Mouse (Mus musculus) bone marrow macrophage, adult 2 months (primary cell): ENCODE measurements around the gene Gsdma2. TPM values are rescaled to one million over a fixed set of nuclear protein-coding genes. Genes with fewer than 3 reads are reported as not detected.

Experiments used
- H3K27ac ChIP-seq: 2 replicates; pipeline ENCODE4 v1.5.1; 2012; ENCODE audit warnings: low read depth, low read length; ENCODE audit not compliant: insufficient read depth
- H3K4me1 ChIP-seq: 2 replicates; pipeline ENCODE4 v1.6.1; 2012; ENCODE audit warnings: low read length; ENCODE audit not compliant: control insufficient read depth, insufficient read depth
- H3K4me3 ChIP-seq: 2 replicates; pipeline ENCODE4 v1.5.1; 2012; ENCODE audit warnings: mild to moderate bottlenecking, low read length, moderate library complexity; ENCODE audit not compliant: insufficient read depth
- CTCF ChIP-seq: IDR thresholded peaks from 2 replicates; pipeline ENCODE4 v1.5.1; 2012; ENCODE audit warnings: low read depth, mild to moderate bottlenecking, low read length, moderate library complexity
- POLR2A ChIP-seq: IDR thresholded peaks from 2 replicates; pipeline ENCODE4 v1.6.1; 2012; ENCODE audit warnings: mild to moderate bottlenecking, low read depth, low read length, borderline replicate concordance
- polyA plus RNA-seq: library from polyadenylated mRNA; stranded (reverse); fragments of >200 nt; gene quantifications from 2 replicates; pipeline ENCODE4 v1.2.4, GENCODE M21; 2012; ENCODE audit not compliant: missing spikeins, insufficient read depth, insufficient read length

The Gsdma2 gene
- polyA plus RNA-seq, 1 experiment, result not detected

- Histone ChIP-seq H3K4me1 (peaks cover 10% of the 10 kb centered on the region; the same call in 1 of the 2 replicates), H3K4me3 (no peak overlapping the region), H3K27ac (no peak overlapping the region)
- TF ChIP-seq CTCF (no peak), POLR2A (no peak)
Measured at GRCm38 (mm10) chr11:98697225-98697624, 50.7 kb downstream of the Gsdma2 start.

- TF ChIP-seq CTCF (no peak), POLR2A (no peak)
- H3K27ac ChIP-seq, result no peak overlapping the region
- H3K4me1 ChIP-seq, result peaks cover 10% of the 10 kb centered on the region; the same call in 1 of the 2 replicates
- H3K4me3 ChIP-seq, result no peak overlapping the region
Measured at GRCm38 (mm10) chr11:98698849-98699640, 52.5 kb downstream of the Gsdma2 start.

- no peak overlapping the region for H3K27ac ChIP-seq
- no peak overlapping the region for H3K4me3 ChIP-seq
- H3K4me1 ChIP-seq, result peaks cover 10% of the 10 kb centered on the region; the same call in 1 of the 2 replicates
- TF ChIP-seq CTCF (peak; percentile 97), POLR2A (no peak)
Measured at GRCm38 (mm10) chr11:98699911-98700310, 53.4 kb downstream of the Gsdma2 start.

- Histone ChIP-seq H3K27ac (no peak within 1 kb of the TSS), H3K4me1 (peaks cover 16% of the 10 kb centered on the region; the same call in 1 of the 2 replicates), H3K4me3 (no peak within 1 kb of the TSS)
- no peak for TF ChIP-seq CTCF
- no peak for TF ChIP-seq POLR2A
Measured at GRCm38 (mm10) chr11:98701213-98701670, 54.7 kb downstream of the Gsdma2 start, which contains the start of gene Csf3. Csf3 (plus strand) TSS chr11:98701263.

- H3K27ac ChIP-seq, result no peak overlapping the region
- no peak for TF ChIP-seq POLR2A
- TF ChIP-seq CTCF, result no peak
- no peak overlapping the region for H3K4me3 ChIP-seq
- peaks cover 23% of the 10 kb centered on the region for H3K4me1 ChIP-seq
Measured at GRCm38 (mm10) chr11:98702323-98702722, 55.8 kb downstream of the Gsdma2 start.

GRCm38 (mm10) chr11:98705021-98705420 lies 58.5 kb downstream of the Gsdma2 start:
- Histone ChIP-seq H3K4me1 (peaks cover 44% of the 10 kb centered on the region), H3K4me3 (no peak overlapping the region), H3K27ac (no peak overlapping the region)
- TF ChIP-seq POLR2A (no peak), CTCF (no peak)

Other genes with a start within 250 kb of the Gsdma2 start
- gene Pgap3, start 246.3 kb upstream of the Gsdma2 start, polyA plus RNA-seq, result 4.6 and 6.4 TPM in 2 replicates
- 0.17 TPM in 1 of 2 replicates, not detected in the other for gene Erbb2, start 234.3 kb upstream of the Gsdma2 start, polyA plus RNA-seq
- 84.8 and 92.4 TPM in 2 replicates for gene Mien1, start 207.8 kb upstream of the Gsdma2 start, polyA plus RNA-seq
- not detected in 2 replicates for gene Grb7, start 200.4 kb upstream of the Gsdma2 start, polyA plus RNA-seq
- not detected in 2 replicates for gene Ikzf3, start 100.7 kb upstream of the Gsdma2 start, polyA plus RNA-seq
- not detected in 2 replicates for gene Zpbp2, start 95.7 kb upstream of the Gsdma2 start, polyA plus RNA-seq
- 17.1 and 18.5 TPM in 2 replicates for gene Ormdl3, start 59.4 kb upstream of the Gsdma2 start, polyA plus RNA-seq
- not detected in 2 replicates for gene Lrrc3c, start 48.5 kb upstream of the Gsdma2 start, polyA plus RNA-seq
- 9.6 and 15.5 TPM in 2 replicates for gene Gm12355, start 21.1 kb upstream of the Gsdma2 start, polyA plus RNA-seq
- not detected in 2 replicates for gene Gsdma3, start 20.4 kb upstream of the Gsdma2 start, polyA plus RNA-seq
- not detected in 2 replicates for gene Gsdma, start 17.6 kb downstream of the Gsdma2 start, polyA plus RNA-seq
- 46.3 and 53.7 TPM in 2 replicates for gene Psmd3, start 35.8 kb downstream of the Gsdma2 start, polyA plus RNA-seq
- not detected in 2 replicates for gene Csf3, start 54.5 kb downstream of the Gsdma2 start, polyA plus RNA-seq
- gene Med24, start 82.7 kb downstream of the Gsdma2 start, polyA plus RNA-seq, result 26.9 and 32.2 TPM in 2 replicates
- gene Thra, start 93.9 kb downstream of the Gsdma2 start, polyA plus RNA-seq, result 20.7 and 23.5 TPM in 2 replicates
- 7.4 and 8.2 TPM in 2 replicates for gene Nr1d1, start 128.6 kb downstream of the Gsdma2 start, polyA plus RNA-seq
- 78.4 and 79.3 TPM in 2 replicates for gene Msl1, start 148.8 kb downstream of the Gsdma2 start, polyA plus RNA-seq
- gene Casc3, start 158.1 kb downstream of the Gsdma2 start, polyA plus RNA-seq, result 37.9 and 40.1 TPM in 2 replicates
- 0.62 and 0.65 TPM in 2 replicates for gene Rapgefl1, start 190.0 kb downstream of the Gsdma2 start, polyA plus RNA-seq
- 16.9 and 20.5 TPM in 2 replicates for gene Wipf2, start 216.9 kb downstream of the Gsdma2 start, polyA plus RNA-seq